Mouse (Mus musculus): Measurements from ENCODE around the gene Vamp2.
A peak's percentile ranks its signal among the peaks of the same experiment; 100 is the strongest.

Vamp2 gene

GRCm38 (mm10) chr11:69064259-69065133, 23.8 kb upstream of the Vamp2 start:
- no peak for DNase-seq (ENCODE audit: low spot score)

GRCm38 (mm10) chr11:69065394-69065925, 22.8 kb upstream of the Vamp2 start:
- no peak for DNase-seq (ENCODE audit: low spot score)

DNA sequence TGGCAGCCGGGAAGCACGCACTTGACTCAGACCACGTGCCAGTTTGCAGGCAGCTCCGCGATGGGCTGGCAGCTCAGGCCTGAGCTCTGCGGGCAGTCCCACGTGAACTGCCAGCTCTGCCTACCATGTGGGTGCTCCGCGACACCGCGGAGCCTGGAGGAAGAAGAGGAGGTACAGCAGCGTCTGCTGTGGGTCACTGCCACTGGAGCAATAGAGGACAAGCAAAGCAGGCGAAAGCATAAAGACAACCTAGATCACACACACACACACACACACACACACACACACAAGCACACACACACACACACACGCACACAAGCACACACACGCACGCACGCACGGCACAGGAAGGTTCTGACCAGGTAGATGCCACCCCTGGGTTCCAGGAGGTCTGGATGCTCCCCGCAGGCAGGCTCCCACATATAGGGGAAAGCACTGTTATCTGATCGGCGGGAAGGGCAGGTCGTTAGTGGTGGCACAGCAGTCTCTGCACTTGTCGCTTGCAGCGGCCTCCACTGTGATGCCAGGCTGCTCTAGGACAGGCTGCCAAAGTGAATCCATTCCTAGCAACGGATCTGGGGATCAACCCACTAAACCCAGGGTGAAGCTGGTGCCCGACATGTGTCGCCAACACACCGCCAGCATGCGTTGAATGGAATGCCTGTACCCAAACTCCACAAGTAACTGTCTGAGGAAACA, 22.0 kb upstream of the Vamp2 start:
- DNase-seq (ENCODE audit: low spot score) = no peak

DNA sequence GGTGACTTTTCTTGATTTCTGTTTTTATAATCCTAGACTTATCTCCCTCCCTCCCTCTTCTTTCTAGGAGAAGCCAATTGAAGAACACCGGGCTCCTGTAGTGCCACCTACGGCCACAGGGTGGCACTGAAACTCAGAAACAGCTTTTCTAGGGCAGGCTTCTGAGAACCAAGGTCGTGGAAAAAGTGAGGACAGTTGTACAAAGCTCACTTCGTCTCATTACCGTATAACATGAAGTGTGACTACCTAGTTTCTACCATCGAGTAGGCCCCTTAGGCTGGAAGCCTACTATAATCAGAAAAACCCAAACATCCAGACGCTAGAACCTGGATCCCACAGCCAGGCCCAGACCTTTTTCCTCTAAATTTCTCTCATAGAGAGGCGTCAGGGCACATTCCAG, 21.3 kb upstream of the Vamp2 start:
- peak; percentile 79 for DNase-seq (ENCODE audit: low spot score)

GRCm38 (mm10) chr11:69067601-69068000, 20.7 kb upstream of the Vamp2 start:
- DNase-seq (ENCODE audit: low spot score) = no peak

- no peak for DNase-seq (ENCODE audit: low spot score)
These were observed 18.2 kb upstream of the Vamp2 start for GRCm38 (mm10) chr11:69070093-69070492.

- peak; percentile 89 for DNase-seq (ENCODE audit: low spot score)
These were observed 17.6 kb upstream of the Vamp2 start, which contains the start of gene Tmem107 for GRCm38 (mm10) chr11:69070590-69071222. Gene Tmem107, plus strand, starts transcription at chr11:69070806.

GRCm38 (mm10) chr11:69071262-69071661, 17.0 kb upstream of the Vamp2 start:
- DNase-seq (ENCODE audit: low spot score) = no peak

GRCm38 (mm10) chr11:69072234-69072633, 16.1 kb upstream of the Vamp2 start:
- DNase-seq (ENCODE audit: low spot score) = no peak

DNA sequence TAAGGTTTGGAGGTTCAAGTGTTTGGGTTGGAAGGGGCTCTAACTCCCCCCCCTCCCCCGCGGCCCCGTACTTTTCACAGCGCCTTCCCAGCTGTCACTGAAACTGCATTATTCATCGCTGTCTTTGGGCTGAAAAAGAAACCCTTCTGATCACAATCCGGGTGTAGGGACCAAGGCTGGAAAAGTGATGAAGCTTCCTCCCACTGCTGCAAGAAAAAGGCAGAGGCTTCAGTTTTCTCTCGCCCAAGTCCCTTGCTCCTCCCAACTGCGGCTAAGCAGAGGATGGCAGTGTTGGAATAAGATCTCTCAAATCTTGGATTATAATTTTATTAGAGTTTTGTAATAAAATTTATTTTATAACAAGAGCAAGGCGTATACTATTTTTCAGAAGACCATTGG, 15.6 kb upstream of the Vamp2 start:
- no peak for DNase-seq (ENCODE audit: low spot score)

DNA sequence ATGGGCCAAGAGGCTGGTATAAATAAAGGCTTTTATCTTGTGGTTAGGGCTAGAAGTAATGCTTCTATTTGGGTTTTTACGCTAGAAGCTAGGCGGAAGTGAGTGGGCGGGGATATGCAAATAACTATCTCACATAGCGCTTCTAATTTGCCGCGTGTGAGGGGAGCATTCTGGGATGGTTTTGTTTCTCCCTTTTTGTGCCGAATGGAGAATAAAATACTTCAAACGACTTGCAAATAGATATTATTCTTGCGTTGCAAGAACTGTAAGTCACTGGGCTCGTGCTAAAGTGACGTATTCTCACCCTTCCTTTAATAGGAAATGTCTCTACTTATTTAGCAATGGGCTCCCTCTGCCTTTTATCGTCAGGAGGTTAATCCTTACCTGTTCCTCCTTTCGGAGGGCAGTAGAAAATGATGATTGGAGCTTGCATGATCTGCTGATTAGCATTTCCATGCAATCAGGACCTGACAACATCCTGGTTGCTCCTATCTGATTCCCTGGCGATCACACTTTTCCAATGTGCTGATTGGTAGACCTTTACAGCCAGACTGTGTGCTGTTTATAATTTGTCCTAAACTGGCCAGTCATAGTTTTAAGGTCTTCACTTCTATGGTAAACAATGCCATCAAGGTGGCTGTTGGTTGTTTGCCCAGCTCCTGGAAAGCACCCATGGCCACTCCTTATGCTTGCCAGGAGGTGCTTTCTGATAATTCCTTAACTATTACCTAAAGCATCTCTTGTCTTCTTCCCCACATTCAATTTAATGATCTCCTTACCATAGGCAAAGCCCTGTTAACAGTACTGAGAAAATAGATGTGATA, 15.0 kb upstream of the Vamp2 start:
- DNase-seq (ENCODE audit: low spot score) = peak; percentile 93

DNA sequence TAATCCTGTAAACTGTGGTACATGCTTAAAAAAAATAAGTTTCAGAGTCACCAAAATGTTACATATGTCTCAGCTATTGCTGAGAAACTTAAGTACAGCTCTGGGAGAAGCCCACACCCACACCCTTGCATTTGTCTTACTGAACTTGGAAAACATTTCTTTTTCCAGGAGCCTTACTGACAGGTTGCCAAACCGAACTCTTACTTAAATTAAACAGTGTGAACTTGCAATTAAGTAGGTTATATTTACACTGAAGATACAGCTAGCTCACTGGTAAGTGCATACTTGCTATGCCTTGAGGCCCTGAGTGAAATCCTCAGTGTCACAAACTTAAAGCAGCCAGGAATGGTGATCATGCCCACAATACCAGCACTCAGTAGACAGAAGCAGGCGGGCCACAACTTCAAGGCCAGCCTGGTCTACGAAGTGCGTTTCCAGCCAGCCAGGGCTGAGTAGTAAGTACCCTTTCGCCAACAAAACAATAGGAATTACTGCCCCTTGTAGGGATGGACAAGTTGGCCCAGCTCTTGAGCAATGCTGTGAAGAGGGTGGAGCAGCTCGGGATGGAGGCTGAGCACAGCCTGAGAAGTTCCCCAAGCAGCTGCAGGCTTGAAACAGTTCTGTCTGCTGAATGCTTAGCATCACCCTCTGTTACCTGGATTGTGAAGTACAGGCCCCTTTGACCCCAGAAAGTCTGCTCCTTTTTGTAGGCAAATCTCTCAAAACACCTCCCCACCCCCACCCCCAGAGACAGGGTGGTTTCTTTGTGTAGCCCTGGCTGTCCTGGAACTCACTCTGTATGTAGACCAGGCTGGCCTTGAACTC, 14.1 kb upstream of the Vamp2 start:
- no peak for DNase-seq (ENCODE audit: low spot score)

DNA sequence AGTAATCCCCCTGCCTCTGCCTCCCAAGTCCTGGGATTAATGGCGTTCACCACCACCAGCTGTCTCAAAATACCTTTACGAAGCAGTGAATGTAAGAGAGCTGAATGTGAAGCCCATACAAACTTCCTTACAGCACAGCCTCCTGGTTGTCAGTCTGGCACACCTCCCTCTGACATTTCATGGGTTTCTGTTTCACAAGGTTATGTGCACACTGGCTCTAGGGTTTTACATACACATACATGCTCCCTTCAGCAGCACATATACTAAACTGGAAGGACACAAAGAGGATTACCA, 13.6 kb upstream of the Vamp2 start:
- no peak for DNase-seq (ENCODE audit: low spot score)

DNA sequence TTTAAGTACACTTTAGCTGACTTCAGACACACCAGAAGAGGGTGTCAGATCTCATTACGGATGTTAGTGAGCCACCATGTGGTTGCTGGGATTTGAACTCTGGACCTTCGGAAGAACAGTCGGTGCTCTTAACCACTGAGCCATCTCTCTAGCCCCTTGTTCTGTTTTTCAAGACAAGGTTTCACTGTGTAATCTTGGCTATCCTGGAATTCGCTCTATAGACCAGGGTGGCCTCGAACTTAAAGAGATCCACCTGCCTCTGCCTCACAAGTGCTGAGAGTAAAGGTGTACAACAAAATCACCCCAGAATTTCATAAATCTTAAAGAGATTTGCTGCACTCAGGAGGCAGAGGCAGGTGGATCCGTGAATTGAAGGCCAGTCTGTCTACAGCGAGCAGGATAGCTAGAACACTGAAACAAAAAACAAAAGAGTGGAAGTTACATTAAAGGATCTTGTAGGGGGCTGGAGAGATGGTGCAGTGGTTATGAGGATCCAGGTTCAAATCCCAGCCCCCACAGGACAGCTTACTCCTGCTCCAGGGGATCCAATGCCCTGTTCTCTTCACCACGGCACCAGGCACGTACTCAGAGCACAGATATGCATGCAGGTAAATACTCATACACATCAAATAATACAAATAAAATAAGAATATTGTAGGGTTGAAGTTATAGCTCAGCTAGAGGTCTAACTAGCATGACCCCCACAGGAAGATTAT, 12.4 kb upstream of the Vamp2 start:
- no peak for DNase-seq (ENCODE audit: low spot score)

DNA sequence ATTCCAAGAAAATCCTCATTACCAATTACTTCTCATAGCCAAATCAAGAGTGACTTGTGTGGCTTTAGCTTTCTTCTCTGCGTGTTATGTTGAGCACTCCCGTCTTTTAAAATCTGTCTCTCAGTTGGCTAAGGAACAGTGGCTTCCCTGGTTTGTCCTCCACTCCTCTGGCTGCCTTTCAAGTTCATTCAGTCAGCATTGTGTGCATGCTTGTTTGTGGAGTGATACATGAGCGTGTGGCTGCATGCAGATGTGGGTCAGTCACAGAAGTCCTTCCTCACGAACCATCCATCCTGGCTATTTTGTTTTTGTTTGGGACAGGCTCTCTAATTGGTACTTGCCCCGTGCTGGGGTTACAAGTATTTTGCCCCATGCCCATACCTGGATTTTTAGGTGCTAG, 11.7 kb upstream of the Vamp2 start:
- no peak for DNase-seq (ENCODE audit: low spot score)

GRCm38 (mm10) chr11:69077316-69077715, 11.0 kb upstream of the Vamp2 start:
- DNase-seq (ENCODE audit: low spot score) = no peak

DNA sequence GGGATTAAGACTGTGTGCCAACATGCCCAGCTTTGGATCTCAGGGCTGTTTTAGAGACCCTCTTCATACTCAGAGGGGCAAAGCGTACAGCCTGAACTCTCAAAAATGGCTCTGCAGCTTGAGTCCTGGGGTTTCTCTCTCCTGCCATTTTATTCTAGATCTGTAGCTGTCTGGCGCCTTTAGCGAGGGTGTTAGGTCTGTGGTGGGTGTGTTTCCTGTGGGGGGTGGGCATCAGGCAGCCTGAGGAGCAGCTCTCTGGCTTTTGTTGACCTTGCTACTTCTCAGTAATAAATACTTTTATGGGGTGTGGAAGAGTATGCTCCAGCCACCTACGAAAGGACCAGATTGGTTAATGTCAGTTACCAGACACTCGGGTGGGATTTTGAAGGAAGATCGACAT, 10.2 kb upstream of the Vamp2 start:
- no peak for DNase-seq (ENCODE audit: low spot score)

GRCm38 (mm10) chr11:69078805-69079438, 9.4 kb upstream of the Vamp2 start:
- no peak for DNase-seq (ENCODE audit: low spot score)

GRCm38 (mm10) chr11:69080102-69080854, 8.0 kb upstream of the Vamp2 start:
- no peak for DNase-seq (ENCODE audit: low spot score)

Data from layer of hippocampus, adult 9-10 months (tissue).